Mouse (Mus musculus) gastrocnemius, adult 18-20 months (tissue): Measurements from ENCODE around the gene Mrgprx2. TPM values are rescaled to one million over a fixed set of nuclear protein-coding genes. Genes with fewer than 3 reads are reported as not detected.
"Not testable (repeated sequence)": the region's sequence is repeated elsewhere in the genome, so short reads cannot be mapped to it uniquely, and the experiment has no call there.

Experiments used
- DNase-seq: peaks from one replicate; pipeline ENCODE4 v3.0.0; 2021; ENCODE audit warnings: low spot score
- long read RNA-seq, 2 experiments: library from polyadenylated mRNA; stranded (forward); transcript quantifications; one replicate each; pipeline ENCODE4 v2.0.0; 2021
- total RNA-seq, 2 experiments: library from RNA; stranded (reverse); gene quantifications; 2 replicates each; pipeline ENCODE4 v1.2.3; 2021

The Mrgprx2 gene
- total RNA-seq: under 1 TPM in 1 of 2 experiments, not detected in 1; 0.09 TPM
- long read RNA-seq, experiment 1: 0 reads
- long read RNA-seq, experiment 2: 0 reads

GRCm38 (mm10) chr7:48499221-48499620 is at the start of gene Mrgprx2:
Gene Mrgprx2, minus strand, starts transcription at chr7:48499321.
- no peak for DNase-seq

- no peak for DNase-seq
These were observed 42.9 kb downstream of the Mrgprx2 start, which contains the start of gene Mrgprb1 for GRCm38 (mm10) chr7:48456242-48456641. Gene Mrgprb1, minus strand, starts transcription at chr7:48456342.

- no peak for DNase-seq
These were observed 62.5 kb downstream of the Mrgprx2 start for GRCm38 (mm10) chr7:48436581-48436980.

GRCm38 (mm10) chr7:48435936-48436335 is 63.2 kb downstream of the Mrgprx2 start:
- DNase-seq: not testable (repeated sequence)

Other genes with a start within 250 kb of the Mrgprx2 start
- not detected for gene Mrgprb8, start 110.8 kb downstream of the Mrgprx2 start, total RNA-seq
- under 1 TPM; 0.30 to 0.85 TPM for gene Mrgprb1, start 43.0 kb downstream of the Mrgprx2 start, total RNA-seq
- gene Mrgprb2, start 58.8 kb upstream of the Mrgprx2 start, total RNA-seq: under 1 TPM in 1 of 2 experiments, not detected in 1; 0.21 TPM
- gene Mrgprb3, start 144.5 kb upstream of the Mrgprx2 start, total RNA-seq: not detected